Mouse (Mus musculus): ENCODE measurements around the gene Lzts3. TPM values are rescaled to one million over a fixed set of nuclear protein-coding genes. Genes with fewer than 3 reads are reported as not detected.

Gene Lzts3
- total and polyA plus RNA-seq, 3 experiments: 1.9 to 4.5 TPM; not detected in 1

DNA sequence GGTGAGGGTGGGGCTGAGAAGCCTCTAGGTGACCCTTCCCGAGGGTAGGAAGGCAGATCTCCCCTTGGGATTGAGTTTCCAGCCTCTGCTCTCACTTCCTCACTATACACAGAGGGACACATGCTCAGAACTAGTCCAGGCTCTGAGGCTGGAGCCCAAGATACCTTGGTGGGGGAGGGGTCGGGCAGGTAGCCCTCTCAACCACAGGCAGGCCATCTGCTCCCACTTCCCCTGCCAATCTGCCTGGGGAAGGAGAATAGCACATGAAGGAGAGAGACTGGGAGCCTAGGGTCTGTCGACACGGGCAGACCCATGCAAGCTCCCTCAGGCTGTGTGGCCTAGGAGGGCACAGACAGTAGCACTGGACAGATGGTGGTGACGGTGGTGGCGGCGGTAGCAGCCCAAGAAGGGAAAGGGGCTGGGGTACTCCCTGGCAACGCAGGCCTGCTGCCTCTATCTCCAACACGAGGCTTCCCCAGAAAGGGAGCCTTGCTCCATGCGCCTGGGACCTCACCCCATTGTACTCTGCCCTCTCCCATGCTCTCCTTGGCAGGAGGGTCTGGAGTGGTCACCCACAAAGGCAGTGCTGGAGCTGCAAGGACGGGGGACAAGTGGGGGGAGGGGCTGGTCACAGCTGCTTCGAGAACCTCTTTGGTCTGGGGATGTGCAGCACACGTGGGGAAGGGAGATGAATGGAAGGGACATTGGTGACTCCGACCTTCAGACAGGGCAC, 8.4 kb downstream of the Lzts3 start:
- H3K36me3 ChIP-seq (ENCODE audit: control insufficient read depth in 1 of 2, insufficient read depth in 2 of 2, low read length in 2 of 2): peaks cover 0 to 4% of the 10 kb centered on the region in 2 experiments; a peak in 1 of 4 replicates
- peaks cover 6% of the 10 kb centered on the region for H3K79me2 ChIP-seq (ENCODE audit: control insufficient read depth, insufficient read depth, low read length, poor library complexity)
- no peaks in the 10 kb centered on the region for H3K27me3 ChIP-seq (ENCODE audit: control insufficient read depth in 1 of 2, insufficient read depth in 2 of 2, low read length in 2 of 2)
- TF ChIP-seq MYB (IDR thresholded peaks at IDR 0.05; ENCODE audit: low read depth, low read length): no peak
- TF ChIP-seq POLR2AphosphoS5 (IDR thresholded peaks at IDR 0.05; ENCODE audit: borderline replicate concordance, low read depth, low read length): no peak
- TF ChIP-seq USF2 (IDR thresholded peaks at IDR 0.05; ENCODE audit: borderline replicate concordance in 1 of 2, insufficient read depth in 1 of 2, low read depth in 1 of 2, low read length in 2 of 2): no peak
- TF ChIP-seq MYC (IDR thresholded peaks at IDR 0.05; ENCODE audit: low read depth, low read length): no peak
- no peak for TF ChIP-seq TBP (IDR thresholded peaks at IDR 0.05; ENCODE audit: low read depth, low read length)
- TF ChIP-seq UBTF (IDR thresholded peaks at IDR 0.05; ENCODE audit: borderline replicate concordance, insufficient read depth, low read depth, low read length): no peak
- no peak for TF ChIP-seq TCF12 (IDR thresholded peaks at IDR 0.05; ENCODE audit: low read depth, low read length)
- no peak for TF ChIP-seq SIN3A (IDR thresholded peaks at IDR 0.05; ENCODE audit: low read length)
- H3K9me3 ChIP-seq (replicated peaks; ENCODE audit: insufficient read depth, low read length): no peaks in the 10 kb centered on the region
- DNase-seq (ENCODE audit: low read depth, low spot score): no peak
- peaks cover 0 to 9% of the 10 kb centered on the region in 2 experiments; a peak in 2 of 4 replicates for H3K4me1 ChIP-seq (ENCODE audit: control insufficient read depth in 1 of 2, insufficient read depth in 2 of 2, low read length in 2 of 2)
- H3K9ac ChIP-seq (ENCODE audit: control insufficient read depth, low read depth, low read length, poor library complexity, severe bottlenecking): no peak overlapping the region
- H3K4me3 ChIP-seq (ENCODE audit: control insufficient read depth in 1 of 2, insufficient read depth in 1 of 2, low read depth in 2 of 2, low read length in 2 of 2): no peak overlapping the region
- H3K27ac ChIP-seq (ENCODE audit: control insufficient read depth, low read depth, low read length): no peak overlapping the region

DNA sequence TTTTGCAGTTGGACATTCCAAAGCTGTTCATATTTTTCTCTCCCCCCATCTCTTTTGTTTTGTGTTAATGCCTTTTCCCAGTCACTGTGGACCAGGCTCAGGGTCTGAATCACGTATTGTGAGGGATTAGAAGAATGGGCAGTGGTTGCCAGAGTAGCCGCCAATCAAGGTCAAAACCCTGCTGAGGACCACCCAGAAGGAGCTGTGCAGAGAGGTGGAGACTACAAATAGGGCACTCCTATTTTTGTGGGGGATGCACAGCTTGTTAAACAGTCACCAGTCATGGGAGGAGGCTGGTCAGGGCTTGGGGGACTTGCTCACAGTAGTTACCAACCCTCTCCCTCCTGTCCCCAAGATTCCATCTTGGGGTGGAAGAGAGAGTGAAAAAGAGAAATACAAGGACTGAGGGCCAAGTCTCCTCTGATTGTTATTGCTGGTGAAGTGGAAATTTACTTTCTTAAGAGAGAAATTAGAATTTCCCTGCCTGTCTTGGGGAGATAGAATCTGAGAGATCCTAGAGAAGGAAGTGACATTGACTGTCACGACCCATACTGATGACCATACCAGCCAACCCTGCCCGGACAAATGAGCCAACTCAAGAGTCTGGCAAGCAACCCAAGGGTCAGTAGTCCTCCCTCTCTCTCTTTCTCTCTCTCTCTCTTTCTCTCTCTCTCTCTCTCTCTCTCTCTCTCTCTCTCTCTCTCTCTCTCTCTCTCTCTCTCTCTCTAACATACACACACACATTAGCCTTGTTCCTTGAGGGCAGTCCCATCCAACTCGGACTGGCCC, 9.5 kb downstream of the Lzts3 start:
- H3K9ac ChIP-seq (ENCODE audit: control insufficient read depth, low read depth, low read length, poor library complexity, severe bottlenecking): no peak overlapping the region
- H3K79me2 ChIP-seq (ENCODE audit: control insufficient read depth, insufficient read depth, low read length, poor library complexity): peaks cover 16% of the 10 kb centered on the region
- H3K27ac ChIP-seq (ENCODE audit: control insufficient read depth, low read depth, low read length): no peak overlapping the region
- no peak overlapping the region for H3K4me3 ChIP-seq (ENCODE audit: control insufficient read depth in 1 of 2, insufficient read depth in 1 of 2, low read depth in 2 of 2, low read length in 2 of 2)
- peaks cover 0 to 13% of the 10 kb centered on the region in 2 experiments; a peak in 2 of 4 replicates for H3K36me3 ChIP-seq (ENCODE audit: control insufficient read depth in 1 of 2, insufficient read depth in 2 of 2, low read length in 2 of 2)
- DNase-seq (ENCODE audit: low read depth, low spot score): no peak
- TF ChIP-seq POLR2AphosphoS5 (IDR thresholded peaks at IDR 0.05; ENCODE audit: borderline replicate concordance, low read depth, low read length) (no peak), USF1 (IDR thresholded peaks at IDR 0.05; ENCODE audit: low read depth, low read length) (no peak), CTCF (IDR thresholded peaks at IDR 0.05 in 2 of 3, conservative IDR thresholded peaks at IDR 0.05 in 1 of 3; ENCODE audit: control insufficient read depth in 1 of 3, insufficient read depth in 1 of 3, low read depth in 2 of 3, low read length in 3 of 3, poor library complexity in 1 of 3, severe bottlenecking in 1 of 3) (no peak), TCF12 (IDR thresholded peaks at IDR 0.05; ENCODE audit: low read depth, low read length) (no peak), ETS1 (IDR thresholded peaks at IDR 0.05; ENCODE audit: low read depth, low read length) (no peak), CHD1 (IDR thresholded peaks at IDR 0.05; ENCODE audit: low read depth, low read length) (no peak), SIN3A (IDR thresholded peaks at IDR 0.05; ENCODE audit: low read length) (no peak), MYB (IDR thresholded peaks at IDR 0.05; ENCODE audit: low read depth, low read length) (no peak), USF2 (IDR thresholded peaks at IDR 0.05; ENCODE audit: borderline replicate concordance in 1 of 2, insufficient read depth in 1 of 2, low read depth in 1 of 2, low read length in 2 of 2) (no peak), GATA1 (IDR thresholded peaks at IDR 0.05; ENCODE audit: low read depth, low read length) (no peak), SMC3 (IDR thresholded peaks at IDR 0.05; ENCODE audit: low read depth, low read length) (no peak), NELFE (IDR thresholded peaks at IDR 0.05; ENCODE audit: low read depth, low read length) (no peak)
- H3K27me3 ChIP-seq (ENCODE audit: control insufficient read depth in 1 of 2, insufficient read depth in 2 of 2, low read length in 2 of 2): no peaks in the 10 kb centered on the region
- peaks cover 0 to 13% of the 10 kb centered on the region in 2 experiments; a peak in 2 of 4 replicates for H3K4me1 ChIP-seq (ENCODE audit: control insufficient read depth in 1 of 2, insufficient read depth in 2 of 2, low read length in 2 of 2)
- no peaks in the 10 kb centered on the region for H3K9me3 ChIP-seq (replicated peaks; ENCODE audit: insufficient read depth, low read length)
